Mouse (Mus musculus): Measurements from ENCODE around the gene Wnt11.

GRCm38 (mm10) chr7:98869070-98869469, 34.2 kb downstream of the Wnt11 start:
- TF ChIP-seq CTCF (IDR thresholded peaks at IDR 0.05; ENCODE audit: control insufficient read depth, insufficient read depth, low read length) (0 out of 2 replicates have a peak, but pooled peaks have one; percentile 20), POLR2A (IDR thresholded peaks at IDR 0.05; ENCODE audit: borderline replicate concordance, control insufficient read depth, low read depth, low read length) (no peak)

Measured in bone marrow, adult 2 months (tissue).